Mouse (Mus musculus): ENCODE measurements around the gene Ankrd23. TPM values are rescaled to one million over a fixed set of nuclear protein-coding genes. Genes with fewer than 3 reads are reported as not detected.

The Ankrd23 gene
- polyA plus RNA-seq, 1 experiment, result 5.8 TPM

GRCm38 (mm10) chr1:36519626-36520025 lies 17.1 kb downstream of the Ankrd23 start:
- H3K27ac ChIP-seq (ENCODE audit: insufficient read depth, low read depth, low read length), result no peak overlapping the region
- 78% methylated on average over 11 of the region's 11 CpGs for WGBS
- H3K36me3 ChIP-seq (ENCODE audit: control insufficient read depth, insufficient read depth, low read length), result peaks cover 48% of the 10 kb centered on the region
- H3K4me1 ChIP-seq (ENCODE audit: control insufficient read depth, insufficient read depth, insufficient read length, low read length), result no peaks in the 10 kb centered on the region
- no peak overlapping the region for H3K4me3 ChIP-seq (ENCODE audit: low read depth, low read length)
- TF ChIP-seq POLR2A (IDR thresholded peaks at IDR 0.05; ENCODE audit: low read depth, low read length) (no peak), CTCF (IDR thresholded peaks at IDR 0.05; ENCODE audit: extremely low read depth, insufficient read length, insufficient replicate concordance, low read depth, low read length) (no peak)
- H3K27me3 ChIP-seq (ENCODE audit: control insufficient read depth, insufficient read depth, low read length), result no peaks in the 10 kb centered on the region

GRCm38 (mm10) chr1:36518259-36518658 lies 18.4 kb downstream of the Ankrd23 start:
- no peak for TF ChIP-seq POLR2A (IDR thresholded peaks at IDR 0.05; ENCODE audit: low read depth, low read length)
- TF ChIP-seq CTCF (IDR thresholded peaks at IDR 0.05; ENCODE audit: extremely low read depth, insufficient read length, insufficient replicate concordance, low read depth, low read length), result no peak

GRCm38 (mm10) chr1:36513718-36514117 lies 23.0 kb downstream of the Ankrd23 start:
- TF ChIP-seq CTCF (IDR thresholded peaks at IDR 0.05; ENCODE audit: extremely low read depth, insufficient read length, insufficient replicate concordance, low read depth, low read length) (peak; percentile 47; the same call in 1 of the 2 replicates), POLR2A (IDR thresholded peaks at IDR 0.05; ENCODE audit: low read depth, low read length) (no peak)
- Histone ChIP-seq H3K4me1 (ENCODE audit: control insufficient read depth, insufficient read depth, insufficient read length, low read length) (peaks cover 3% of the 10 kb centered on the region; the same call in 1 of the 2 replicates), H3K36me3 (ENCODE audit: control insufficient read depth, insufficient read depth, low read length) (peaks cover 6% of the 10 kb centered on the region; the same call in 1 of the 2 replicates), H3K4me3 (ENCODE audit: low read depth, low read length) (no peak overlapping the region), H3K27ac (ENCODE audit: insufficient read depth, low read depth, low read length) (no peak overlapping the region), H3K27me3 (ENCODE audit: control insufficient read depth, insufficient read depth, low read length) (no peaks in the 10 kb centered on the region)
- WGBS, result 77% methylated on average over 2 of the region's 2 CpGs

More at GRCm38 (mm10) chr1:36518259-36518658, 18.4 kb downstream of the Ankrd23 start:
- Histone ChIP-seq H3K27ac (ENCODE audit: insufficient read depth, low read depth, low read length) (no peak overlapping the region), H3K4me1 (ENCODE audit: control insufficient read depth, insufficient read depth, insufficient read length, low read length) (no peaks in the 10 kb centered on the region; the same call in 1 of the 2 replicates), H3K27me3 (ENCODE audit: control insufficient read depth, insufficient read depth, low read length) (no peaks in the 10 kb centered on the region), H3K36me3 (ENCODE audit: control insufficient read depth, insufficient read depth, low read length) (peaks cover 38% of the 10 kb centered on the region), H3K4me3 (ENCODE audit: low read depth, low read length) (no peak overlapping the region)
- WGBS, result 72% methylated on average over 3 of the region's 3 CpGs

DNA sequence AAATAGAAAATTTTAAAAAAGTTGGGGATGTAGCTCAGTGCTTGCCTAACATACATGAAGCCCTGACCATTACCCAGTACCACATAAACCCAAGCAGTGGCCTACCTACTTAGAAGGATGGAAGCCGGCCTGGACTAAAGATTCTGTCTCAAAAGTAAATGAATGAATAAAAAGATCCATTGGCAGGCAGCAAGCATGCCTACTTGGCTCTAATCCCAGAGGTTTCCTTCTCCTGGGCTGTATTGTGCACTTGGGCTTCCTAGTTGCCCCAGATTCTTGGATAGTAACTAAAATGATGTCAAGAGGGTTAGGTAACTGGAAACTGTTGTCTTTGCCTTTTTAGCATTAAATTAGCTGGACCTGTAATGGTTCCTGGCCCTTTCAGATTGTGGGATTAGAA lies 23.4 kb downstream of the Ankrd23 start:
- TF ChIP-seq POLR2A (IDR thresholded peaks at IDR 0.05; ENCODE audit: low read depth, low read length), result no peak
- no peak for TF ChIP-seq CTCF (IDR thresholded peaks at IDR 0.05; ENCODE audit: extremely low read depth, insufficient read length, insufficient replicate concordance, low read depth, low read length)
- no peak overlapping the region for H3K27ac ChIP-seq (ENCODE audit: insufficient read depth, low read depth, low read length)
- H3K4me3 ChIP-seq (ENCODE audit: low read depth, low read length), result no peak overlapping the region
- peaks cover 3% of the 10 kb centered on the region; the same call in 1 of the 2 replicates for H3K4me1 ChIP-seq (ENCODE audit: control insufficient read depth, insufficient read depth, insufficient read length, low read length)
- H3K27me3 ChIP-seq (ENCODE audit: control insufficient read depth, insufficient read depth, low read length), result no peaks in the 10 kb centered on the region
- 0 out of 2 replicates have a peak, but pooled peaks cover 4% of the 10 kb centered on the region for H3K36me3 ChIP-seq (ENCODE audit: control insufficient read depth, insufficient read depth, low read length)
- 5% methylated on average over 1 of the region's 1 CpGs for WGBS

DNA sequence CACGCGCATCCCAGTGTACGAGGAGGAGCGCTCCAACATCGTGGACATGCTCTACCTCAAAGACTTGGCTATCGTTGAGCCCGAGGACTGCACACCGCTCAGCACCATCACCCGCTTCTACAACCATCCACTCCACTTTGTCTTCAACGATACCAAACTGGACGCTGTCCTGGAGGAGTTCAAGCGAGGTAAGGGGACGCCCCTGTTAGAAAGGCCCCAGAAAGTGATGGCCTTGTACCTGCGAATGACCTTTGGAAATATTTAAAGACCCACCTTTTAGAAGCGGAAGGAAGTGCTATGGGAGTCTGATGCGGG lies 23.8 kb downstream of the Ankrd23 start:
- Histone ChIP-seq H3K27ac (ENCODE audit: insufficient read depth, low read depth, low read length) (no peak overlapping the region), H3K36me3 (ENCODE audit: control insufficient read depth, insufficient read depth, low read length) (0 out of 2 replicates have a peak, but pooled peaks cover 4% of the 10 kb centered on the region), H3K4me3 (ENCODE audit: low read depth, low read length) (peak overlapping the region; percentile 85), H3K4me1 (ENCODE audit: control insufficient read depth, insufficient read depth, insufficient read length, low read length) (peaks cover 4% of the 10 kb centered on the region), H3K27me3 (ENCODE audit: control insufficient read depth, insufficient read depth, low read length) (no peaks in the 10 kb centered on the region)
- WGBS, result 4% methylated on average over 16 of the region's 16 CpGs
- TF ChIP-seq CTCF (IDR thresholded peaks at IDR 0.05; ENCODE audit: extremely low read depth, insufficient read length, insufficient replicate concordance, low read depth, low read length), result no peak
- TF ChIP-seq POLR2A (IDR thresholded peaks at IDR 0.05; ENCODE audit: low read depth, low read length), result no peak

GRCm38 (mm10) chr1:36512089-36512965 lies 24.4 kb downstream of the Ankrd23 start:
- TF ChIP-seq CTCF (IDR thresholded peaks at IDR 0.05; ENCODE audit: extremely low read depth, insufficient read length, insufficient replicate concordance, low read depth, low read length) (no peak), POLR2A (IDR thresholded peaks at IDR 0.05; ENCODE audit: low read depth, low read length) (no peak)
- 7% methylated on average over 126 of the region's 126 CpGs for WGBS
- Histone ChIP-seq H3K27ac (ENCODE audit: insufficient read depth, low read depth, low read length) (peak overlapping the region; percentile 71), H3K36me3 (ENCODE audit: control insufficient read depth, insufficient read depth, low read length) (peaks cover 10% of the 10 kb centered on the region), H3K27me3 (ENCODE audit: control insufficient read depth, insufficient read depth, low read length) (no peaks in the 10 kb centered on the region), H3K4me3 (ENCODE audit: low read depth, low read length) (peak overlapping the region; percentile 85), H3K4me1 (ENCODE audit: control insufficient read depth, insufficient read depth, insufficient read length, low read length) (peaks cover 6% of the 10 kb centered on the region)

DNA sequence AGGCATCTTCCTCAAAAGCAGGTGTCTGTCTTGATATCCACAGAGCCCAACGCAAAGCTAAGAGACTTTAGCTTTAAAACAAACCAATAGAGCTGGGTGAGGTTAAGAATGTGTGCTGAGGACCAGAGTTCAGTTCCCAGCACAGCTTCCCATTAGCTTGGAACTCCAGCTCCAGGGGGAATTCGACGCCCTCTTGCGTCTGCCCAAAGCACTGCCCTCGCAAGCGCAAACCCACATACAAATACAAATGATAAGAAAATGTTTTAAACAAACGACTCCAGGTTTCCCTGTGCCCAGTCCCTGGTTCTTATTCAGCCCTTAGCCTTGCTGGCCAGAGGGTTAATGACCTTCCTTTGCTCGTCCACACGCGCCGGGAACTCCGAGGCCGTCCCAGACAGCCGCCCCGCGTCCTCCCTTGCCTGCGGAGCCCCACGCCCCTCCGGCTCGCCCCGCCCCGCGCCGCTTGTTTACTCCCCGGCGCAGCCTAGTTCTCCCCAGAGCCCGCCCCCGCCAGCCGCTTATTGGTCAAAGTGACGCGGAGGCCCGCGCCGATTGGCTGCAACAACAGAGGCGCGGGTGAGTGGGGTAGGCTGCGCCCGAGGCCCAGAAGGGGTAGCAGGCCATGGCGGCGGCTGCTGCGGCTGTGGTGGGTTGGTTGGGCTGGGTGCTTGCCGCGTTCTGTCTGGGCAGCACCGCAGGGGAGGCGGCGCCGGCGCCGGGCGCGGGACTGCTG lies 25.2 kb downstream of the Ankrd23 start, which contains the start of gene Cnnm3:
TSS of gene Cnnm3 (plus strand) at position 579 of the 733 bp plus-strand sequence.
- TF ChIP-seq CTCF (IDR thresholded peaks at IDR 0.05; ENCODE audit: extremely low read depth, insufficient read length, insufficient replicate concordance, low read depth, low read length), result peak; percentile 64; the same call in 1 of the 2 replicates
- TF ChIP-seq POLR2A (IDR thresholded peaks at IDR 0.05; ENCODE audit: low read depth, low read length), result peak; percentile 82
- H3K4me3 ChIP-seq (ENCODE audit: low read depth, low read length), result peak within 1 kb of the TSS; percentile 85
- WGBS, result 2% methylated on average over 51 of the region's 51 CpGs
- H3K4me1 ChIP-seq (ENCODE audit: control insufficient read depth, insufficient read depth, insufficient read length, low read length), result peaks cover 6% of the 10 kb centered on the region
- H3K27ac ChIP-seq (ENCODE audit: insufficient read depth, low read depth, low read length), result peak within 1 kb of the TSS; percentile 71
- H3K36me3 ChIP-seq (ENCODE audit: control insufficient read depth, insufficient read depth, low read length), result peaks cover 15% of the 10 kb centered on the region
- H3K27me3 ChIP-seq (ENCODE audit: control insufficient read depth, insufficient read depth, low read length), result no peaks in the 10 kb centered on the region
